In genomic region chr4:140497169-140497568, GRCm38 (mm10) we compare ENCODE assay signal across 23 mouse cellular contexts.
A peak's percentile ranks its signal among the peaks of the same experiment; 100 is the strongest.
DNase-seq lines count a peak whose midpoint lies in the region; ATAC-seq lines count a peak whose summit lies in the region.
"Had no signal": no experiment of that assay in that cellular context is flagged by ENCODE, and none has a peak within 500 bp of the region (broad histone marks: within the 10 kb centered on the region; RNA-seq: fewer than 3 reads in every experiment).

No protein-coding gene starts in this region.

- 82% methylated on average over 20 of the region's 20 CpGs for WGBS in hindbrain, embryonic 10.5 days
- whole genome bisulfite sequencing in hindbrain, embryonic 12.5 days = 62% methylated on average over 20 of the region's 20 CpGs
- WGBS in embryonic facial prominence, embryonic 14.5 days = 59% methylated on average over 20 of the region's 20 CpGs

- H3K9ac ChIP-seq in hindbrain, embryonic 12.5 days = no peak overlapping the region
- no peak overlapping the region for H3K9ac ChIP-seq in embryonic facial prominence, embryonic 14.5 days (ENCODE audit: low read depth, low read length)
- H3K9ac ChIP-seq: embryonic facial prominence, embryonic 12.5 days; forebrain, embryonic 15.5 days; hindbrain, embryonic 15.5 days; liver, postnatal 0 days had no signal

- H3K4me2 ChIP-seq in hindbrain, embryonic 12.5 days (replicated peaks) = no peak overlapping the region
- no peak overlapping the region for H3K4me2 ChIP-seq in embryonic facial prominence, embryonic 14.5 days (ENCODE audit: low read depth, low read length)
- H3K4me2 ChIP-seq: embryonic facial prominence, embryonic 12.5 days; forebrain, embryonic 15.5 days; hindbrain, embryonic 15.5 days had no signal

- no peaks in the 10 kb centered on the region for H3K9me3 ChIP-seq in hindbrain, embryonic 10.5 days
- no peaks in the 10 kb centered on the region for H3K9me3 ChIP-seq in hindbrain, embryonic 12.5 days (replicated peaks)
- H3K9me3 ChIP-seq in embryonic facial prominence, embryonic 14.5 days (ENCODE audit: control insufficient read depth, low read length) = no peaks in the 10 kb centered on the region
- H3K9me3 ChIP-seq: embryonic facial prominence, embryonic 12.5 days; forebrain, embryonic 15.5 days; heart, embryonic 10.5 days; hindbrain, embryonic 15.5 days; megakaryocyte, embryonic 14.5 days had no signal

- peaks cover 45% of the 10 kb centered on the region for H3K4me1 ChIP-seq in hindbrain, embryonic 10.5 days (replicated peaks)
- peaks cover 8% of the 10 kb centered on the region for H3K4me1 ChIP-seq in hindbrain, embryonic 12.5 days
- no peaks in the 10 kb centered on the region for H3K4me1 ChIP-seq in embryonic facial prominence, embryonic 14.5 days (ENCODE audit: control insufficient read depth, insufficient read depth, low read length)
- H3K4me1 ChIP-seq: forebrain, embryonic 15.5 days; megakaryocyte, embryonic 14.5 days had no signal

- no peaks in the 10 kb centered on the region for H3K36me3 ChIP-seq in hindbrain, embryonic 10.5 days
- H3K36me3 ChIP-seq in hindbrain, embryonic 12.5 days = no peaks in the 10 kb centered on the region
- no peaks in the 10 kb centered on the region for H3K36me3 ChIP-seq in embryonic facial prominence, embryonic 14.5 days (ENCODE audit: control insufficient read depth, insufficient read depth, low read length)
- H3K36me3 ChIP-seq: embryonic facial prominence, embryonic 12.5 days; forebrain, embryonic 15.5 days; heart, embryonic 10.5 days; hindbrain, embryonic 15.5 days had no signal

- no peak overlapping the region for H3K4me3 ChIP-seq in hindbrain, embryonic 10.5 days
- H3K4me3 ChIP-seq in hindbrain, embryonic 12.5 days = no peak overlapping the region
- no peak overlapping the region for H3K4me3 ChIP-seq in embryonic facial prominence, embryonic 14.5 days (ENCODE audit: low read depth, low read length)
- H3K4me3 ChIP-seq: embryonic facial prominence, embryonic 12.5 days; forebrain, embryonic 15.5 days; heart, embryonic 10.5 days; hindbrain, embryonic 15.5 days; left cerebral cortex, adult 2 months; megakaryocyte, embryonic 14.5 days had no signal

- H3K27ac ChIP-seq in hindbrain, embryonic 10.5 days = peak overlapping the region; percentile 53; the same call in 1 of the 2 replicates
- no peak overlapping the region for H3K27ac ChIP-seq in hindbrain, embryonic 12.5 days
- H3K27ac ChIP-seq in embryonic facial prominence, embryonic 14.5 days (replicated peaks; ENCODE audit: low read depth, low read length) = no peak overlapping the region
- H3K27ac ChIP-seq: embryonic facial prominence, embryonic 12.5 days; forebrain, embryonic 15.5 days; heart, embryonic 10.5 days; hindbrain, embryonic 15.5 days; left cerebral cortex, adult 2 months had no signal

- H3K27me3 ChIP-seq in hindbrain, embryonic 10.5 days (ENCODE audit: insufficient read depth, poor library complexity, severe bottlenecking) = 0 out of 2 replicates have a peak, but pooled peaks cover 4% of the 10 kb centered on the region
- peaks cover 4% of the 10 kb centered on the region for H3K27me3 ChIP-seq in hindbrain, embryonic 12.5 days
- H3K27me3 ChIP-seq in embryonic facial prominence, embryonic 14.5 days (replicated peaks; ENCODE audit: control insufficient read depth, insufficient read depth, low read length) = no peaks in the 10 kb centered on the region
- H3K27me3 ChIP-seq: embryonic facial prominence, embryonic 12.5 days; forebrain, embryonic 15.5 days; hindbrain, embryonic 15.5 days had no signal

- DNase-seq in hindbrain, embryonic 10.5 days (ENCODE audit: low spot score) = no peak
- peak; percentile 48 for DNase-seq in kidney, postnatal 10 days
- no peak for DNase-seq in kidney, postnatal 25 days
- DNase-seq in Muller cell, postnatal 12 days (ENCODE audit: inconsistent ontology term) = peak; percentile 88
- DNase-seq in embryonic facial prominence, embryonic 14.5 days (ENCODE audit: low spot score) = peak; percentile 21
- DNase-seq in cerebellum, postnatal 4 days (ENCODE audit: low spot score in 2 of 2) = no peak
- no peak for DNase-seq in right cerebral cortex, postnatal 4 days
- DNase-seq: adrenal gland, postnatal 25 days; cerebellum, adult 11-12 months; cerebellum, postnatal 14 days; layer of hippocampus, adult 9-11 months; left cerebral cortex, postnatal 4 days; liver, postnatal 0 days; lung, postnatal 14 days; thymus, adult 2 months had no signal

- ATAC-seq in hindbrain, embryonic 12.5 days (ENCODE audit: low FRiP score) = no peak
- no peak for ATAC-seq in embryonic facial prominence, embryonic 14.5 days (ENCODE audit: low read depth)
- ATAC-seq: forebrain, embryonic 15.5 days; intestine, postnatal 0 days; liver, postnatal 0 days had no signal

Comparison
In these comparisons a context has a peak if more than half of its experiments do, and no peak if none do; other contexts are left out.
1. DNase-seq: peak in kidney, postnatal 10 days (single experiment), Muller cell, postnatal 12 days (single experiment) and embryonic facial prominence, embryonic 14.5 days (single experiment); none in hindbrain, embryonic 10.5 days (single experiment), kidney, postnatal 25 days (0 of 2), cerebellum, postnatal 4 days (0 of 2) and right cerebral cortex, postnatal 4 days (single experiment).